Mouse (Mus musculus): ENCODE measurements around the gene Rsg1. TPM values are rescaled to one million over a fixed set of nuclear protein-coding genes. Genes with fewer than 3 reads are reported as not detected.

Rsg1 gene
- polyA plus RNA-seq, 1 experiment from 2014 or later = 6.4 TPM

DNA sequence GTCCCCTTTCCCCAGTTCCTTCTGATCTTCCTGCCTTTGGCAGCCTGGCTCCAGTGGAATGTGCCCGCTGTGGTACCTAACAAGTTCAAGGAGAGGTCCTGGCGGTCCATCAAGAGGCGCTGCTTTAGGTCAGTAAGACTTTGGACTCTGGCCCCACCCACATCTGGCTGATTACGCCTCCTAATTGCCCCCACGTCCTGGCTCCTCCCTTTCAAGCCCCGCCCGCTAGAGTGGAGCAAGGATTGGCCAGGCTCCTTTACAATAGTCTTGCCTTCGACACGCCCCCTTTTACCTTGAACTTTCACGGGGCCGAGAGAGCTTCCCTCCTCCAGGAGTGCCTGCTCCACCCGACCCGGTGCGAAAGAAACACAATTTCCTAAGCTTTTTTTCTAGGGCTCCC is 26.9 kb downstream of the Rsg1 start:
- Histone ChIP-seq H3K27ac (replicated peaks) (no peak overlapping the region), H3K4me2 (replicated peaks) (0 out of 2 replicates have a peak overlapping the region, but pooled peaks have one; percentile 4), H3K4me3 (no peak overlapping the region), H3K27me3 (peaks cover 95% of the 10 kb centered on the region), H3K36me3 (no peaks in the 10 kb centered on the region), H3K4me1 (peaks cover 43% of the 10 kb centered on the region), H3K9me3 (no peaks in the 10 kb centered on the region), H3K9ac (replicated peaks) (no peak overlapping the region)
- 3% methylated on average over 14 of the region's 14 CpGs for WGBS
- no peak for ATAC-seq (ENCODE audit: low FRiP score, low read depth)

DNA sequence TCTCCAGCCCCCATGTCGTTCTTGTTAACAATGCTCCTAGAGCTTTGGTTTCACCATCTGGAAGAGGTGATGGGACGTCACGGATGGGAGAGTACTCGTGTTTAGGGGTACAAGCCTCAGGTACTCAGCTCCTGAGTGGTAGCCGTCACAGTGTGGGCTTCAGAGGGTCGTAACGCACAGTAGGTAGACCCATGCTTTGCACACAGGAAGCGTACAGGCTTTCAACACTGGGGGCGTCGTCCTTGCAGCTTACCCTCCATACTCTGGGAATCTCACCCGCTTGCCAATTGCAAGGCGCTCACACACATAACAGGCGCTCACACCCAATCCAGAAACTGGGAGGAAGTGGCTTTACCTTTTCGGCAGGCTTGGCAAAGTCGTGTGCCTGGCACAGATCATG is 28.1 kb downstream of the Rsg1 start:
- WGBS = 29% methylated on average over 15 of the region's 15 CpGs
- Histone ChIP-seq H3K9ac (replicated peaks) (no peak overlapping the region), H3K4me3 (no peak overlapping the region), H3K36me3 (no peaks in the 10 kb centered on the region), H3K4me2 (replicated peaks) (no peak overlapping the region), H3K27me3 (peaks cover 98% of the 10 kb centered on the region), H3K4me1 (peaks cover 53% of the 10 kb centered on the region), H3K27ac (replicated peaks) (no peak overlapping the region), H3K9me3 (no peaks in the 10 kb centered on the region)
- ATAC-seq (ENCODE audit: low FRiP score, low read depth) = no peak

DNA sequence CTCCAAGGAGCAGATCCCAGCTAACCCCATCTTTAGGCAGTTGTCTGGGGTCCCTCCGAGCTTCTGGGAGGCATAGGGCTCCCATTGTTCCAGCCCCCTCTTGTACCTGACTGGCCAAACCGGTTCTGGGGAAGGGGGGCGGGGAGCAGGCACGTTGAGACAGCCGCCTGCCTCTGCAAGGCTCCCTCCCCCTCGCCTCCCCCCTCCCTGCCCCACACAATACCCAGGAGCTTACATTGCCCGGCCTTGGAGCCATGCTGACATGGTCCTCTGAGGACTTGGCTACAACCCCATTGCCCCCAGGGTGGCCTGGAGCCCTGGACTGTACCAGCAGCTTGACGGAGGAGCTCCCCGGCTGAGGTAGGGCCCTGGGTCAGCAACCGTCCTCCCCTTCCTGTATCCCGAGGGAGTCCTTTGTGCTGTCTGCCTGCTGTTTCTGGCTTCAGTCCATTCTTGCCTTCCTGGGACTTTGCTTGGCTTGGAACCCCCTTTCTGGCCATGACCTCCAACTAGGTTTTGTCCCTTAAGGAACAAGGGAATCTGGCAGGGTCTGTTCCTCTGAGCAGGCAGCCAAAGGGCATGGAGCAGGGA is 29.0 kb downstream of the Rsg1 start:
- H3K4me3 ChIP-seq = no peak overlapping the region
- no peaks in the 10 kb centered on the region for H3K36me3 ChIP-seq
- H3K9me3 ChIP-seq = no peaks in the 10 kb centered on the region
- 5% methylated on average over 11 of the region's 11 CpGs for WGBS
- H3K27me3 ChIP-seq = peaks cover 99% of the 10 kb centered on the region
- no peak for ATAC-seq (ENCODE audit: low FRiP score, low read depth)
- H3K4me2 ChIP-seq (replicated peaks) = no peak overlapping the region
- H3K9ac ChIP-seq (replicated peaks) = no peak overlapping the region
- peaks cover 62% of the 10 kb centered on the region for H3K4me1 ChIP-seq
- no peak overlapping the region for H3K27ac ChIP-seq (replicated peaks)

DNA sequence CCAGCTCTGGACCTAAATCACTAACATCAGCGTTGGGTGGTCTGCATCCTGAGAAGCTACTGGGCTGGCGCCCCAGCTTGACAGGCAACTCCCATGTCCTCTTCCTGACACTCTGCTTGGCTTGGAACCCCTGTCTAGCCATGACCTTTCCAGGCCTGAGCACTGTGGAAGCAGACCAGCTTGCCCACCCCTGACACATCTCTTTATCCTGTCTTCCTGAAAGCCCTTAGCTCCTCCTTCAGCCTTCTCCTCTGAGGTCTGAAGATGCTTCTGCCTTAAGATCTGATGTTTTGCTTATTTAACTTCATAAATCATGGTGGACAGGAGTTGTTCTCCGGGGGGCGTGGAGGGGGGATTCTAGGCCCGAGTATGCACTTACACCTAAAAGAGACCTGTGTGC is 29.9 kb downstream of the Rsg1 start:
- Histone ChIP-seq H3K36me3 (no peaks in the 10 kb centered on the region), H3K9ac (replicated peaks) (no peak overlapping the region), H3K27me3 (peaks cover 100% of the 10 kb centered on the region), H3K4me3 (no peak overlapping the region), H3K4me1 (peaks cover 70% of the 10 kb centered on the region), H3K9me3 (no peaks in the 10 kb centered on the region), H3K27ac (replicated peaks) (no peak overlapping the region), H3K4me2 (replicated peaks) (no peak overlapping the region)
- ATAC-seq (ENCODE audit: low FRiP score, low read depth) = no peak
- 71% methylated on average over 5 of the region's 5 CpGs for WGBS

DNA sequence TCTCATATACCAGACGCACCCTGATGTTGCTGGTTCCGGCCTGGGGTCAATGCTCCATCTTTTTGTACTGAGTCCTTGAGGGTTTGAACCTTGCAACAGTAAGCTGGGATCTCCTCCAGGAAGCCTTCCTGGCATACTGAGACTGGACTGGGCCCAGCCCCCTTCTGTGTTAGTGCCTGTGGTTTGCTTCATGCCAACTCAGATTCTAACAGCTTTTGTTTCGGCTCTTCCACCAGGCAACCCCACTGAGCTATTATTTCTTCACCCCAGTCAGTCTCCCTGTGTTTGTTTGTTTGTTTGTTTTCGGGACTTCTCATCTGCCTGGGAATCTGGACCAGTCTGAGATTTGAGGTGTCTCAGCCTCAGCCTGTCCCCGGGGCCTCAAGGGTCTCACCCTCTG is 30.6 kb downstream of the Rsg1 start:
- H3K36me3 ChIP-seq = no peaks in the 10 kb centered on the region
- H3K9me3 ChIP-seq = no peaks in the 10 kb centered on the region
- peak overlapping the region; percentile 68 for H3K27ac ChIP-seq (replicated peaks)
- H3K9ac ChIP-seq (replicated peaks) = no peak overlapping the region
- 38% methylated on average over 5 of the region's 5 CpGs for WGBS
- no peak overlapping the region for H3K4me3 ChIP-seq
- peaks cover 100% of the 10 kb centered on the region for H3K27me3 ChIP-seq
- H3K4me1 ChIP-seq = peaks cover 67% of the 10 kb centered on the region
- H3K4me2 ChIP-seq (replicated peaks) = peak overlapping the region; percentile 28; the same call in 1 of the 2 replicates
- no peak for ATAC-seq (ENCODE audit: low FRiP score, low read depth)

DNA sequence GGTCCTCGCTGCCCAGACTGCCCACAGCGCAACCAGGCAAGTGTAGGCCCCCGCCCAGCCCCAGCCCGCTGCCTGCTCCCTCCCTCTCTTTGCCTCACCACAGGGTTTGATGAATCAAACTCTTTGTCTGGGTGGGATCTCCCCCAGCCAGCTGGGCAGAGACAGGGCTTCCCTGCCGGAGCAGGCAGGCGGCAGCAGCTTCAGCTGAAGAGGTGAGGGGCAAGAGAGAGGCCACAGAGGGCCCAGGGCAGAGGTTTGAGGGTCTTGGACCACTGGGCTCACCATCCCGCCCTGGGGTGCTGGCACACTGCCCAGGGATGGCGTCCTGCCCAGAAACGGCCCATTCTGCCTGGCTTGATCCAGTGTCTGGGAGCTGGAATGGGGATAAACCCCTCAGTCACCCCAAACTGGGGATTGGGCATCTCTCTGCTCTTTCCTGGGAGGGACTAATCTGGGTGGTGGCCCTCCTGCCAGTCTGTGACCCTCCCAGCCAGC is 31.2 kb downstream of the Rsg1 start:
- Histone ChIP-seq H3K9ac (replicated peaks) (no peak overlapping the region; the same call in 1 of the 2 replicates), H3K27ac (replicated peaks) (peak overlapping the region; percentile 68), H3K4me1 (peaks cover 62% of the 10 kb centered on the region), H3K27me3 (peaks cover 99% of the 10 kb centered on the region), H3K4me2 (replicated peaks) (peak overlapping the region; percentile 28; the same call in 1 of the 2 replicates), H3K4me3 (no peak overlapping the region), H3K9me3 (no peaks in the 10 kb centered on the region), H3K36me3 (no peaks in the 10 kb centered on the region)
- WGBS = 7% methylated on average over 9 of the region's 9 CpGs
- peak; percentile 21 for ATAC-seq (ENCODE audit: low FRiP score, low read depth)

DNA sequence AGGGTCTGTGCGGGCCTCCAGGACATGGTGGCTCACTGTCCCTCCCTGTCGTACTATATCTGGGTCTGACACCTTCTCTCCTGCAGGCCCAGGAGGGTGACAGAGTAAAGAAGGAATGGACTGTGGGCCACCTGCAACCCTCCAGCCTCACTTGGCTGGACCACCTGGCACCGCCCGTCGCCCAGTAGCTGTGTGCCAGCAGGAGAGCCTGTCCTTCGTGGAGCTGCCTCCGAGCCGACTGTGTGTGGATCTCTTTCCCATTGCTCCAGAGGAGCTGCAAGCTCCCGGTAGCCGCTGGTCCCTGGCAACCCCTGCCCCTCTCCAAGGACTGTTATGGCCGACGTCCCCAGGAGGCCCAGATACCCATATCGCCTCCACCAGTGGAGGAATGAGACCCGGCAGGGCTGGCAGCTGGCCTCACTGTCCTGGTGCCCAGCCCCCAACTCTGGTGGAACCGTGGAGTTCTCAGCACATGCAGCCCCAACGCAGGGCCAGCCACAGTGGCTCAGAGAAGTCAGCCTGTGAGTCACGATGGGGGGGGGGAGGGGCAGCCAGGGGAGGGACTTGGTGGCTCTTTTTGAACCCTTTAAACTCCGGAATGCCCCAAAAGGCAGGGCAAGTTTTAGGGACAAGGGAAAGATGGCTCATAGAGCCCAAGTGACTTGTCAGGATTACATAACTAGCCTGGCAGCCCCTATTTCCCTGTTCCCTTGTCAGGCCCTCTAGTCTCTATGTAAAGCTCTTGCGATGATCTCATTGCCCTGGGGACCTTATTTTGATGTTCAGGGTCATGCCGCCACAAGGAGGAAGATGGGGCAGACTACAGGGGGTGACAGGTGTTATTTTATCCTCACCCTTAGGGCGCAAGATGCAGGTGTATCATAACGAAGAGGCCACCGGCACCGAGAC is 32.6 kb downstream of the Rsg1 start:
- no peak overlapping the region for H3K9ac ChIP-seq (replicated peaks)
- H3K27me3 ChIP-seq = peaks cover 99% of the 10 kb centered on the region
- no peak overlapping the region for H3K4me3 ChIP-seq
- peaks cover 56% of the 10 kb centered on the region for H3K4me1 ChIP-seq
- H3K4me2 ChIP-seq (replicated peaks) = peak overlapping the region; percentile 51
- 20% methylated on average over 22 of the region's 24 CpGs for WGBS
- no peaks in the 10 kb centered on the region for H3K9me3 ChIP-seq
- ATAC-seq (ENCODE audit: low FRiP score, low read depth) = no peak
- no peak overlapping the region for H3K27ac ChIP-seq (replicated peaks)
- no peaks in the 10 kb centered on the region for H3K36me3 ChIP-seq

DNA sequence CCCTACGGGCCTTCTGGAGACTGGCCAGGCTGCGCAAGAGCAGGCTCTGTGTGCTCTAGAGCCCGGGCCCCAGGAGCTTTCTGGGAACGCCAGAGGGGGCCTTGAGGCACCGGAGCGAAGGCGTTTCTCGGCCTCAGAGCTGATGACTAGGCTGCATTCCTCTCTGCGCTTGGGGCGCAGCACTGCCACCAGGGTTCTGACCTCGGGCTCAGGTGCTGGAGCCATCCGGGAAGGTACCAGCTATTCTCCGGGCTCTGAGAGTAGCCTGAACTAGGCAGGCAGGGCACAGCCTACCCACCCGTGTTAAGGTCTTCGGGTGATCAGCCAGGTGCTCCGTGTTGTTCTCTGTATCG is 33.2 kb downstream of the Rsg1 start:
- 2% methylated on average over 17 of the region's 17 CpGs for WGBS
- Histone ChIP-seq H3K4me2 (replicated peaks) (peak overlapping the region; percentile 51), H3K27ac (replicated peaks) (no peak overlapping the region), H3K9me3 (no peaks in the 10 kb centered on the region), H3K27me3 (peaks cover 93% of the 10 kb centered on the region), H3K4me3 (peak overlapping the region; percentile 39; the same call in 1 of the 2 replicates), H3K4me1 (peaks cover 55% of the 10 kb centered on the region), H3K9ac (replicated peaks) (no peak overlapping the region), H3K36me3 (no peaks in the 10 kb centered on the region)
- ATAC-seq (ENCODE audit: low FRiP score, low read depth) = no peak

DNA sequence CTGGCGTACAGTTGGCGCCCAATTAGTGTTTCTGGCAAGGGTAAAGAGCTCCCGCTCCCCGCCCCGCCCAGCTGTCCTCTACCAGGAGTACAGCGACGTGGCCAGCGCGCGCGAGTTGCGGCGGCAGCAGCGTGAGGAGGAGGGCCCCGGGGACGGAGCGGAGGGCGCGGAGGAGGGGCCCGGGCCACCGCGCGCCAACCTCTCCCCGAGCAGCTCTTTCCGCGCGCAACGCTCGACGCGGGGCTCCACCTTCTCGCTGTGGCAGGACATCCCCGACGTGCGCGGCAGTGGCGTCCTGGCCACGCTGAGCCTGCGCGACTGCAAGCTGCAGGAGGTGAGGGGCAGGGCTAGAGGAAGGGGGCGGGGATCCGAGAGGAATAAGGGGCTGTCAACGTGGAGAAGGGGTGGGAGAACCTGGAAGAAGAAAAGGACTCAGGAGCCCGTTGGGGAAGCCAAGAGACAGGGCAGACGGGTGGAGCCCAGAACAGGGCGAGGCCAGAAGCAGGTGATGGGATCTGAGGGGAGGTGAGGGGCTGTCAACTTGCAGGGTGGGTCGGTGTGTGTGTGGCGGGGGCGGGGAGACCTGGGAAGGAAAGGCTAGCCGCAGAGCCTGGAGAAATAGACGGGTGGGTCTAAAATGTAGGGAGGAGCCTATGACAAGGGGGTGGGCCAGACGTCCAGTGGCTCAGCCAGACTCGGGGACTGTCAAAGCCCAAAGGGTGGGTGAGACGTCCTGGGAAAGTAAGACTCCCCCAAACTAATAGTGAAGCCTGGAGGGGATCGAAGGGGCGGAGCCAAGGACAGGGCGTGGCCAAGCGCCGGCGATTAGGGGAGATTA is 34.2 kb downstream of the Rsg1 start:
- H3K9ac ChIP-seq (replicated peaks) = peak overlapping the region; percentile 8; the same call in 1 of the 2 replicates
- no peaks in the 10 kb centered on the region for H3K36me3 ChIP-seq
- peaks cover 45% of the 10 kb centered on the region for H3K4me1 ChIP-seq
- H3K9me3 ChIP-seq = no peaks in the 10 kb centered on the region
- no peak overlapping the region for H3K27ac ChIP-seq (replicated peaks)
- peak overlapping the region; percentile 39 for H3K4me3 ChIP-seq
- 1% methylated on average over 58 of the region's 60 CpGs for WGBS
- peaks cover 82% of the 10 kb centered on the region for H3K27me3 ChIP-seq
- H3K4me2 ChIP-seq (replicated peaks) = peak overlapping the region; percentile 51
- ATAC-seq (ENCODE audit: low FRiP score, low read depth) = peak; percentile 57

DNA sequence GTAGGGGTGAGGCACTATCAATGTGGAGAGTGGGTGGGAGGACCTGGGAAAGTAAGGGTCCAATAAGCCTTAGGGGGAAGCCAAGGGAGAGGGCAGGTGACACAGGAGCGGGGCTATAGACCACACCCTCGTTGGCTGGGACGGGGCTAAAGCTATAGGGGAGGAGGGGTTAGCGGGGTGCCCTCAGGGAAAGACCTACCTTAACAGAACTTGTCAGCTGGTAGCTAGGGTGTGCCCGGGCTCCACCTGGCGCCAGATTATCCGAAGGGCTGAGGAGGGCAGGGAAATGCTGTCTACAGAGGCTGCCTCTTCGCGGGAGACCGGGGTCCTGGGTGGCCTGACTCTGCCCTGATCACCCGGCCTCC is 34.8 kb downstream of the Rsg1 start:
- Histone ChIP-seq H3K4me1 (peaks cover 42% of the 10 kb centered on the region), H3K27ac (replicated peaks) (no peak overlapping the region), H3K9me3 (no peaks in the 10 kb centered on the region), H3K27me3 (peaks cover 76% of the 10 kb centered on the region), H3K4me3 (peak overlapping the region; percentile 39; the same call in 1 of the 2 replicates), H3K36me3 (no peaks in the 10 kb centered on the region), H3K9ac (replicated peaks) (no peak overlapping the region), H3K4me2 (replicated peaks) (peak overlapping the region; percentile 51; the same call in 1 of the 2 replicates)
- ATAC-seq (ENCODE audit: low FRiP score, low read depth) = no peak
- 10% methylated on average over 11 of the region's 11 CpGs for WGBS

DNA sequence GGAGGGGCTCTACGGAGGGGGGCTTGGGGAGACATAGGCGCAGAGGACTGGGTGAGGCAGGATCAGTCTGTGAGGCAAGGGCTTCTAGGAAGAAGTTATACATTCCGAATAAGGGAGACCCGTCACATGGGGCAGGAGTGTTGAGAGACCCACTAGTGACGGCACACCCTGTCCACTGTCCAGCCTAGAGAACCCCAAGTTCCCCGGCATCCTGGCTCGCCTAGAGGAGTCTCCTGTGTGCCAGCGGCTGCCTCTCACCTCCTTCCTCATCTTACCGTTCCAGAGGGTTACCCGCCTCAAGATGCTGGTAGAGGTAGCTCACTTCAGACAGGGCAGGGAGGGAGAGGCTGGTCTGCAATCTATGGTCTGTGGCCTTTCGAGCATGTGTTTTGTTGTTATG is 35.6 kb downstream of the Rsg1 start:
- H3K4me2 ChIP-seq (replicated peaks) = no peak overlapping the region
- ATAC-seq (ENCODE audit: low FRiP score, low read depth) = no peak
- peaks cover 71% of the 10 kb centered on the region for H3K27me3 ChIP-seq
- no peak overlapping the region for H3K27ac ChIP-seq (replicated peaks)
- no peak overlapping the region for H3K9ac ChIP-seq (replicated peaks)
- H3K4me3 ChIP-seq = no peak overlapping the region
- H3K4me1 ChIP-seq = peaks cover 43% of the 10 kb centered on the region
- 78% methylated on average over 11 of the region's 11 CpGs for WGBS
- H3K9me3 ChIP-seq = no peaks in the 10 kb centered on the region
- no peaks in the 10 kb centered on the region for H3K36me3 ChIP-seq
